Mouse (Mus musculus) bone marrow, adult 2 months (tissue): Measurements from ENCODE around the gene Zc3h6. TPM values are rescaled to one million over a fixed set of nuclear protein-coding genes. Genes with fewer than 3 reads are reported as not detected.
"Not testable (repeated sequence)": the region's sequence is repeated elsewhere in the genome, so short reads cannot be mapped to it uniquely, and the experiment has no call there.

Source experiments
- H3K27ac ChIP-seq: fragments of 200-500 bp; 2 replicates; pipeline ENCODE4 v1.5.1; 2012; ENCODE audit warnings: low read depth, mild to moderate bottlenecking, control low read depth, inconsistent platforms, low read length; ENCODE audit not compliant: control insufficient read depth, poor library complexity, insufficient read depth
- H3K4me1 ChIP-seq: fragments of 200-500 bp; 2 replicates; pipeline ENCODE4 v1.6.1; 2011; ENCODE audit warnings: low read length; ENCODE audit not compliant: control insufficient read depth, insufficient read depth
- H3K4me3 ChIP-seq: fragments of 200-500 bp; replicated peaks from 2 replicates; pipeline ENCODE3; 2011; ENCODE audit warnings: mild to moderate bottlenecking, low read depth, low read length, control low read depth; ENCODE audit not compliant: control insufficient read depth
- CTCF ChIP-seq: fragments of 200-500 bp; IDR thresholded peaks from 2 replicates; pipeline ENCODE4 v1.5.1; 2011; ENCODE audit warnings: low read length, control low read depth; ENCODE audit not compliant: control insufficient read depth, insufficient read depth
- POLR2A ChIP-seq: fragments of 200-500 bp; IDR thresholded peaks from 2 replicates; pipeline ENCODE4 v1.6.1; 2011; ENCODE audit warnings: low read depth, mild to moderate bottlenecking, control low read depth, low read length, borderline replicate concordance; ENCODE audit not compliant: control insufficient read depth
- WGBS: fragments of 180-500 bp; shearing (Covaris S2); methylation state at CpG from one replicate; pipeline ENCODE4 v1.1.7; 2018; 5-methylcytosine and 5-hydroxymethylcytosine counted together
- polyA plus RNA-seq: library from polyadenylated mRNA; stranded (reverse); fragments of >200 nt; gene quantifications from 2 replicates; pipeline ENCODE4 v1.2.4, GENCODE M21; 2011; ENCODE audit warnings: low replicate concordance; ENCODE audit not compliant: missing spikeins, insufficient read depth, insufficient read length

Zc3h6 gene
- polyA plus RNA-seq, 1 experiment: 2.3 TPM

DNA sequence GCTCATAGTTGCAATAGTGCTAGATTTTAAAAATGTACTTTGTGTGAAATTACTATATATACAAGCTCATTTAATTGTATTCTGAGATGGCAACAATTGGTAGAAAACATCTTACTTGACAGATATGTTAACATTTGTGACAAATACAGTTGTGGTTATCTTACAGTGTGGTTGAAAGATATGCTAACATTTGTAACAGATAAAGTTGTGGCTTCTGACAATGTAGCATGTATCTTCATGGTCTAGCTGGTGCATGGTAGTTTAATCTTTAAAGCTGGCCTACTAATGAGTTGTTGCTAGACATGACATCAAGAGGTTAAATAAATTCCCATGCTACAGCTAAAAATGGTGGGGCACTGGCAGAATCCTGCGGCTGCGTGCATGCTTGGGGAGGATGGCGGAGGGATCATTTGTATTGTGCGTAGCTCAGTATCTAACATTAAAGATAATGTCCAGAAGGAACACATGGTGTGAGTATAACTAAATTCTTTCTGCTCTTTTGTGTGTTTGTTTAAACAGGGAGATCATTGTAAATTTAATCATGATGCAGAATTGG, 39.1 kb downstream of the Zc3h6 start:
- TF ChIP-seq POLR2A: no peak
- no peak for TF ChIP-seq CTCF
- 78% methylated on average over 4 of the region's 4 CpGs for WGBS
- H3K4me3 ChIP-seq: no peak overlapping the region
- H3K4me1 ChIP-seq: no peaks in the 10 kb centered on the region; the same call in 1 of the 2 replicates
- no peak overlapping the region for H3K27ac ChIP-seq

- WGBS: 56% methylated on average over 2 of the region's 2 CpGs
- not testable (repeated sequence) for H3K27ac ChIP-seq, H3K4me3 ChIP-seq, H3K4me1 ChIP-seq
These were observed 41.7 kb downstream of the Zc3h6 start for GRCm38 (mm10) chr2:129008867-129009266.

DNA sequence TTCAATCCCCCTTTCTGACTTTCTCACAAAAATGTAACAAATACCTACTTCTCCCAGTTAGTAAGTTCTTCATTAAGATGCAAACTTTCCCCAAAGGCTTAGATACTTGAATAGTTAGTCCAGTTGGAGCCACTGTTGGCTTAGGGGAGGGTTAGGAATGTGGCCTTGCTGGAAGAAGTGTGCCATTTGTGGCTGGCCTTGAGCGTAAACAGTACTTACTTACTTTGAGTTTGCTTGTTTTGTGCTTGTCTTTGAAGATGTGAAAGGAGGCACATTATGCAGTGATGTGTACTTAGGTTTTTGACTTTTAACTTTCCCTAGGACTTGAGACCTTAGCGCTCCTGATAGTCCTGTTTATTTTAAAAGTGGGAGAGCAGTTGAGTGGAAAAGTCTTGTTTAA, 52.9 kb downstream of the Zc3h6 start:
- Histone ChIP-seq H3K4me1 (no peaks in the 10 kb centered on the region), H3K27ac (no peak overlapping the region), H3K4me3 (no peak overlapping the region)
- WGBS: 84% methylated on average over 2 of the region's 2 CpGs
- TF ChIP-seq CTCF: no peak
- no peak for TF ChIP-seq POLR2A

GRCm38 (mm10) chr2:129024820-129025219, 57.6 kb downstream of the Zc3h6 start:
- no peak for TF ChIP-seq POLR2A
- no peak for TF ChIP-seq CTCF
- Histone ChIP-seq H3K27ac (no peak overlapping the region), H3K4me3 (no peak overlapping the region), H3K4me1 (no peaks in the 10 kb centered on the region)
- 79% methylated on average over 9 of the region's 9 CpGs for WGBS

DNA sequence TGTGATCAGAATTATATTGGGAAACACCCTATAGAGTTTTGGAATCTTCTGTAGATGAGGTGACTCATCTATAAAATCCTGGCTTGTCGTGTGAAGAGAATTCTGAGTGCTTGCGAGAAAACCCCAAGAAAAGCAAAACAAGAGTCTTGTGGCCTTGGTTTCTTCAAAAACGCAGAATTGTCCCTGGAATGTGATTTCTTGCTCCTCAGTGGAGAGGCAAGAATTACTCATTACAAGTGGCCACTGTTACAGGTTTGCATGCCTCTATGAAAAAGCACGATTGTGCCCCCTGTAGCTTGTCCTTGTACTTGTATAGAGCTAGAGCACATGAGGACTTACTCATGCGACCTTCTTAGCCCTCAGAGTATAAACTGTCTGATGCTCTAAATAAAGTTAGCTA, 68.2 kb downstream of the Zc3h6 start:
- Histone ChIP-seq H3K4me1 (no peaks in the 10 kb centered on the region), H3K27ac (no peak overlapping the region), H3K4me3 (no peak overlapping the region)
- WGBS: 83% methylated on average over 5 of the region's 5 CpGs
- TF ChIP-seq CTCF: no peak
- no peak for TF ChIP-seq POLR2A

DNA sequence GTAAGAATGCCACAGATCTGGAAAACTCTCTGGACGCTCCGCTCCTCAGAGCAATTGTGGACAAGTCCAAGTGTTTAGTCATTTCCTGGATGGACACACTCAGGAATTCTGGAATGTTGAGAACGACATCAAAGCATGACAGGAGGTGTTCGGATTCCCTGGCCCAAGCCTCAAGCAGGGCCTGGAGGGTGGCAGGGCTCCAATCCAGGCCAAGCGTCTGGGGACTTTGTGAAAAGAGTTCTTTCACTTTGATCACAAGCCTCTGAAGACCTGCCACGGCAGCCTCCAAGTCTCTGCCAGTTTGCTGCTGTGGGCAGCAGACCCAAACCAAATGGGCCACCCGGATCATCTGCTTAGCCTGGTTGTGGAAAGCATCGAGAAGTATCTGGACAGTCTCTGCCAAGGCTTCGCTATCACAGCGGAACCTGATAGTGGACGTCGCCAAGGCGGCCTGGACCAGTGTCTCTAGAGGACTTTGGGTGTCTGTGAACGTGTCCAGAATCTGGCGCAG, 71.3 kb downstream of the Zc3h6 start:
- WGBS: 25% methylated on average over 15 of the region's 15 CpGs

GRCm38 (mm10) chr2:129038937-129039631, 71.9 kb downstream of the Zc3h6 start:
- TF ChIP-seq POLR2A: no peak
- H3K4me1 ChIP-seq: no peaks in the 10 kb centered on the region
- WGBS: 7% methylated on average over 62 of the region's 62 CpGs
- H3K27ac ChIP-seq: no peak overlapping the region
- no peak overlapping the region for H3K4me3 ChIP-seq

More for the DNA sequence above, 71.3 kb downstream of the Zc3h6 start:
- TF ChIP-seq CTCF: no peak
- Histone ChIP-seq H3K4me3 (no peak overlapping the region), H3K27ac (no peak overlapping the region), H3K4me1 (no peaks in the 10 kb centered on the region)

DNA sequence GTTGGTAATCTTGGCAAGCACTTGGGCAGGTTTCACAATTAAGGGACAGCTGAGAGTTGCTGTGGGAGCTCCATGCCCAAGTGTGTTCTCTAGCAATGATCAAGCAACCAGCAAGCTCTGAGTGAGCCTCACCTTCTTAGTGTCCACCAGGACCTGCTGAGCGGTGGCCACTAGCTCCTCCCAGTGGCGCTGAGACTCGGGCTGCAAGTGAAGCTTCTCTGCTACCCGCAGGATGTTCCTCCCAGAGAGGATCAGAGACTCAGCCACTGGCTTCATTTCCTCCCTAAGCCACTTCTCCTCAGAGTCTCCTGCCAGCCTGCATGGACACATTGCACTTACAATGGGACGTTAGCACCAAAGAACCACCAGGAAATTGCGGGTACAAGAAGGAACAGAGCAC, 73.4 kb downstream of the Zc3h6 start:
- H3K27ac ChIP-seq: no peak overlapping the region
- WGBS: 3% methylated on average over 6 of the region's 6 CpGs
- no peak overlapping the region for H3K4me3 ChIP-seq
- TF ChIP-seq CTCF (no peak), POLR2A (no peak)
- H3K4me1 ChIP-seq: no peaks in the 10 kb centered on the region
